Mouse (Mus musculus) small intestine, adult 2 months (tissue): ENCODE results near the gene P2ry14. TPM values are rescaled to one million over a fixed set of nuclear protein-coding genes. Genes with fewer than 3 reads are reported as not detected.
"Not testable (repeated sequence)": the region's sequence is repeated elsewhere in the genome, so short reads cannot be mapped to it uniquely, and the experiment has no call there.

ENCODE experiments used
- H3K27ac ChIP-seq: fragments of 200-500 bp; 2 replicates; pipeline ENCODE4 v1.5.1; 2012; ENCODE audit warnings: low read depth, low read length, control low read depth, inconsistent platforms; ENCODE audit not compliant: insufficient read depth
- H3K27me3 ChIP-seq: fragments of 200-500 bp; 2 replicates; pipeline ENCODE4 v1.6.1; 2012; ENCODE audit warnings: mild to moderate bottlenecking, moderate library complexity, low read length, inconsistent platforms; ENCODE audit not compliant: control insufficient read depth, insufficient read depth
- H3K36me3 ChIP-seq: fragments of 200-500 bp; 2 replicates; pipeline ENCODE4 v1.6.1; 2012; ENCODE audit warnings: mild to moderate bottlenecking, low read length, control low read depth, inconsistent platforms; ENCODE audit not compliant: control insufficient read depth, insufficient read depth
- H3K4me1 ChIP-seq: fragments of 200-500 bp; 2 replicates; pipeline ENCODE4 v1.6.1; 2012; ENCODE audit warnings: low read length, inconsistent platforms, mixed read lengths; ENCODE audit not compliant: control insufficient read depth, insufficient read depth, insufficient read length
- H3K4me3 ChIP-seq: fragments of 200-500 bp; 2 replicates; pipeline ENCODE4 v1.5.1; 2012; ENCODE audit warnings: low read depth, mild to moderate bottlenecking, control low read depth, inconsistent platforms, low read length, moderate library complexity
- CTCF ChIP-seq: fragments of 200-500 bp; IDR thresholded peaks from 2 replicates; pipeline ENCODE4 v1.5.1; 2012; ENCODE audit warnings: low read depth, mild to moderate bottlenecking, control low read depth, inconsistent platforms, low read length, moderate library complexity, mixed read lengths; ENCODE audit not compliant: insufficient replicate concordance, insufficient read length; ENCODE audit errors: extremely low read depth
- POLR2A ChIP-seq: fragments of 200-500 bp; IDR thresholded peaks from 2 replicates; pipeline ENCODE4 v1.6.1; 2012; ENCODE audit warnings: low read depth, mild to moderate bottlenecking, control low read depth, inconsistent platforms, low read length, moderate library complexity
- WGBS: fragments of 180-500 bp; shearing (Covaris S2); methylation state at CpG from one replicate; pipeline ENCODE4 v1.1.7; 2018; 5-methylcytosine and 5-hydroxymethylcytosine counted together
- polyA plus RNA-seq: library from polyadenylated mRNA; depleted of rRNA; stranded (reverse); fragments of >200 nt; gene quantifications from 2 replicates; pipeline ENCODE4 v1.2.3, GENCODE M21; 2012

P2ry14 gene
- polyA plus RNA-seq, 1 experiment: 3.4 TPM

- Histone ChIP-seq H3K36me3 (no peaks in the 10 kb centered on the region), H3K27ac (0 out of 2 replicates have a peak overlapping the region, but pooled peaks have one; percentile 5), H3K4me3 (no peak overlapping the region), H3K27me3 (no peaks in the 10 kb centered on the region), H3K4me1 (no peaks in the 10 kb centered on the region)
- no peak for TF ChIP-seq POLR2A
- no peak for TF ChIP-seq CTCF
- 49% methylated on average over 7 of the region's 7 CpGs for WGBS
Measured at GRCm38 (mm10) chr3:59121780-59122449, 31.5 kb downstream of the P2ry14 start.

DNA sequence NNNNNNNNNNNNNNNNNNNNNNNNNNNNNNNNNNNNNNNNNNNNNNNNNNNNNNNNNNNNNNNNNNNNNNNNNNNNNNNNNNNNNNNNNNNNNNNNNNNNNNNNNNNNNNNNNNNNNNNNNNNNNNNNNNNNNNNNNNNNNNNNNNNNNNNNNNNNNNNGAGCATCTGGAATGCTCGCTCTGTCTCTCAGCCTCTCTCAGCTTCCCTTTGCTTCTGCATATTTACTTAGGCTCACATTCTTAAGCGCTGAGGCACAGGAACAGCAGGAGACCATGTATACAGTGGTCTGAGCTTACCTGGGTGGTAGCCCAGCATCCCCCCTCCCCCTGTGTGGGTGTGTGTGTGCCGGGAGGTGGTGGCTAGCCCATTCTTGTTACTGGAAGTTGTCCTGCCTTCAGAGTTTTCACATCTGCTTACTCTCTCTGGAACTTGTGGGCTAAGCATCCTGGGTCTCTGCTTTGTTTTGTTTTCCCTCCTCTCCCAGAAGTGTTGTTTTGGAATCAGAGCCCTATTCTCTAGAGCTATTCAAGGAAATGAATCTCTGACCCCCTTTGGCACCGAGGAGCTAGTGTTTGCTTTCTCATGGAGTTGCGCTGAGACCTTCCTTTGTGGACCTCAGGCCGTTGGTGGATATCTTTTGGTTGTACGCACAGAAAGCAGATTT lies 32.2 kb downstream of the P2ry14 start:
- H3K27ac ChIP-seq: 0 out of 2 replicates have a peak overlapping the region, but pooled peaks have one; percentile 5

GRCm38 (mm10) chr3:59113973-59114517 lies 39.4 kb downstream of the P2ry14 start:
- no peaks in the 10 kb centered on the region for H3K27me3 ChIP-seq
- WGBS: 62% methylated on average over 8 of the region's 8 CpGs
- H3K4me3 ChIP-seq: no peak overlapping the region
- no peaks in the 10 kb centered on the region for H3K4me1 ChIP-seq
- H3K36me3 ChIP-seq: no peaks in the 10 kb centered on the region
- no peak overlapping the region for H3K27ac ChIP-seq
- TF ChIP-seq POLR2A (no peak), CTCF (no peak)

More for the DNA sequence above, 32.2 kb downstream of the P2ry14 start:
- WGBS: 31% methylated on average over 7 of the region's 7 CpGs
- TF ChIP-seq POLR2A (no peak), CTCF (no peak)
- Histone ChIP-seq H3K4me1 (no peaks in the 10 kb centered on the region), H3K36me3 (no peaks in the 10 kb centered on the region), H3K27me3 (no peaks in the 10 kb centered on the region), H3K4me3 (no peak overlapping the region)

GRCm38 (mm10) chr3:59113291-59113690 lies 40.1 kb downstream of the P2ry14 start:
- WGBS: 95% methylated on average over 4 of the region's 4 CpGs
- not testable (repeated sequence) for H3K27ac ChIP-seq, H3K4me3 ChIP-seq

GRCm38 (mm10) chr3:59111944-59112343 lies 41.5 kb downstream of the P2ry14 start:
- TF ChIP-seq CTCF (no peak), POLR2A (no peak)
- 46% methylated on average over 3 of the region's 3 CpGs for WGBS
- no peaks in the 10 kb centered on the region for H3K27me3 ChIP-seq
- no peaks in the 10 kb centered on the region for H3K4me1 ChIP-seq
- H3K27ac ChIP-seq: no peak overlapping the region
- H3K4me3 ChIP-seq: no peak overlapping the region
- no peaks in the 10 kb centered on the region for H3K36me3 ChIP-seq

More at GRCm38 (mm10) chr3:59113291-59113690, 40.1 kb downstream of the P2ry14 start:
- H3K27me3 ChIP-seq, H3K36me3 ChIP-seq, H3K4me1 ChIP-seq: not testable (repeated sequence)

GRCm38 (mm10) chr3:59109834-59110233 lies 43.6 kb downstream of the P2ry14 start:
- not testable (repeated sequence) for H3K27me3 ChIP-seq, H3K36me3 ChIP-seq, H3K27ac ChIP-seq, H3K4me3 ChIP-seq, H3K4me1 ChIP-seq
- WGBS: 90% methylated on average over 3 of the region's 3 CpGs

DNA sequence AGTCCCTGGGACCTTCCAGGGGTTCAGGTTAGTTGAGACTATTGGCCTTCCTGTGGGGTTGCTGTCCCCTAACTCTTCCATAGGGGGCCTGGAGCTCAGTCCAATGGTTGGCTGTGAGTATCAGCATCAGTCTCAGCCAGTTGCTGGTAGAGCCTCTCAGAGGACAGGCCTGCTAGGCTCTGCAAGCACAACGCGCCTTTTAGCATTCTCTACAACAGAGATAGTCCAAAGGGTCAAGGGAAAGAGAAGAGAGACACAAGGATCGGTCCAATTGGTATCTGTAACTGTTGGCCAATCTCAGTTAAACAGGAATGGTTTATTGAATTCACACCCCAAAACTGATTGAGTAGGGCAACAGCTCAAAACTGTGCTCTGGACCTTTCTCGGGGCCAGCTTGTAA lies 46.0 kb downstream of the P2ry14 start:
- no peak overlapping the region for H3K27ac ChIP-seq
- no peaks in the 10 kb centered on the region for H3K27me3 ChIP-seq
- WGBS: 89% methylated on average over 4 of the region's 4 CpGs
- no peak for TF ChIP-seq CTCF
- no peaks in the 10 kb centered on the region for H3K4me1 ChIP-seq
- no peak overlapping the region for H3K4me3 ChIP-seq
- H3K36me3 ChIP-seq: no peaks in the 10 kb centered on the region
